Mouse (Mus musculus) spleen, adult 2 months (tissue): ENCODE data around the gene Mlf2.

Source experiments
- CTCF ChIP-seq: fragments of 200-500 bp; IDR thresholded peaks from 2 replicates; pipeline ENCODE4 v1.5.1; 2011; ENCODE audit warnings: mild to moderate bottlenecking, inconsistent platforms; ENCODE audit not compliant: insufficient read depth, insufficient read length, insufficient replicate concordance; ENCODE audit errors: extremely low read depth
- POLR2A ChIP-seq: fragments of 200-500 bp; IDR thresholded peaks from 2 replicates; pipeline ENCODE4 v1.6.1; 2011; ENCODE audit warnings: low read depth, low read length, inconsistent platforms

- TF ChIP-seq CTCF = no peak
- TF ChIP-seq POLR2A = no peak
Observed at GRCm38 (mm10) chr6:124959960-124960359, 28.8 kb downstream of the Mlf2 start.
